Mouse (Mus musculus): ENCODE data around the gene Cd6. TPM values are rescaled to one million over a fixed set of nuclear protein-coding genes. Genes with fewer than 3 reads are reported as not detected.

Gene Cd6
- polyA plus RNA-seq, 1 experiment from 2014 or later: not detected

DNA sequence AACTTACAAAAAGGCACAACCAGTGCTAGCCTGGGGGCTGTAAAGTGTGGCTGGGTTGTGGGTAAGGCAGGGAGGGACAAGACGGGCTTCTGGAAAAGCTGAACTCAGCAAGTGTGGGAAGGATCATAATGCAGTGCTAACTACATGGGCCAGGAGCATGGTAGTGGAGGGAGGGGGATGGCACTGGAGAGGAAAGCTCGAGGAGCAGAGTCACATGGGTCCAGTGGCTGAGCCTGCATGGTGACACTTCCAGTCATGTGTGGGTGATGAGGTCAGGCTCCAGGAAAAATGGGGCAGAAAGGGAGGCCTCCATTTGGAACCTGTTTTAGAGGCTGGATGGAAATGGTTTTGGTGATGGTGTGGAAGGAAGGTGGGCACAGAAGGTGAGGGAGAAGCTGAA lies 26.7 kb upstream of the Cd6 start:
- H3K9ac ChIP-seq (replicated peaks): no peak overlapping the region
- no peak for ATAC-seq (ENCODE audit: insufficient number of reproducible peaks, insufficient read depth, low FRiP score, low TSS enrichment, low read depth)
- no peak overlapping the region for H3K27ac ChIP-seq
- WGBS: 59% methylated on average over 2 of the region's 2 CpGs
- H3K4me1 ChIP-seq (replicated peaks): no peaks in the 10 kb centered on the region
- H3K36me3 ChIP-seq: peaks cover 59% of the 10 kb centered on the region
- no peaks in the 10 kb centered on the region for H3K27me3 ChIP-seq
- H3K4me3 ChIP-seq (replicated peaks): no peak overlapping the region
- no peak overlapping the region for H3K4me2 ChIP-seq
- no peaks in the 10 kb centered on the region for H3K9me3 ChIP-seq

- Histone ChIP-seq H3K27me3 (no peaks in the 10 kb centered on the region), H3K9me3 (no peaks in the 10 kb centered on the region), H3K4me1 (replicated peaks) (no peaks in the 10 kb centered on the region), H3K36me3 (peaks cover 48% of the 10 kb centered on the region), H3K4me2 (no peak overlapping the region), H3K9ac (replicated peaks) (no peak overlapping the region), H3K27ac (no peak overlapping the region), H3K4me3 (replicated peaks) (no peak overlapping the region)
- ATAC-seq (ENCODE audit: insufficient number of reproducible peaks, insufficient read depth, low FRiP score, low TSS enrichment, low read depth): no peak
- 86% methylated on average over 3 of the region's 3 CpGs for WGBS
Observed at GRCm38 (mm10) chr19:10855422-10855821, 25.6 kb upstream of the Cd6 start.

GRCm38 (mm10) chr19:10847311-10848087 lies 17.6 kb upstream of the Cd6 start:
- Histone ChIP-seq H3K36me3 (no peaks in the 10 kb centered on the region), H3K9ac (replicated peaks) (no peak overlapping the region), H3K4me3 (replicated peaks) (no peak overlapping the region), H3K4me1 (replicated peaks) (no peaks in the 10 kb centered on the region), H3K27ac (no peak overlapping the region), H3K9me3 (no peaks in the 10 kb centered on the region), H3K27me3 (peaks cover 9% of the 10 kb centered on the region), H3K4me2 (no peak overlapping the region)
- no peak for ATAC-seq (ENCODE audit: insufficient number of reproducible peaks, insufficient read depth, low FRiP score, low TSS enrichment, low read depth)
- 73% methylated on average over 3 of the region's 3 CpGs for WGBS

- no peaks in the 10 kb centered on the region for H3K9me3 ChIP-seq
- ATAC-seq (ENCODE audit: insufficient number of reproducible peaks, insufficient read depth, low FRiP score, low TSS enrichment, low read depth): no peak
- peaks cover 10% of the 10 kb centered on the region for H3K27me3 ChIP-seq
- no peaks in the 10 kb centered on the region for H3K36me3 ChIP-seq
- WGBS: 74% methylated on average over 7 of the region's 7 CpGs
- no peak overlapping the region for H3K9ac ChIP-seq (replicated peaks)
- no peak overlapping the region for H3K27ac ChIP-seq
- no peaks in the 10 kb centered on the region for H3K4me1 ChIP-seq (replicated peaks)
- no peak overlapping the region for H3K4me2 ChIP-seq
- no peak overlapping the region for H3K4me3 ChIP-seq (replicated peaks)
Observed at GRCm38 (mm10) chr19:10846150-10846549, 16.3 kb upstream of the Cd6 start.

DNA sequence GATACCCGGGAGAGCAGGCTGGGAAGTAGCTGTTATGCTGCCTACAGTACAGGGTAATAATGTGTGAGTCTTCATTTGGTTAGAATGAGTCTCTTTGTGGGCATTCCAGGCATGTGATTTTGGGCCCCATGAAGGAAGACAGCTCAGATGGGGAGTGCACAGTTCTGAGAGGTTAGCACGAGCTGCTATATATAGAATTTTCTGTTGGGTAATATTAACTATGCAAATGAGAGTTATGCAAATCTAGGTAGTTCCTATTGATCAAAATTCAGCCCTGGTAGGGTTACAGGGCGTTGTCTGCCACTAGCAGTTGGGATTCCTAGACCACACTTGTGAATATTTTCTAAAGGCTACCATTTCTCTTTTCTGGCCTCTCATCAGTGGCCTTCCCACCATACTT lies 15.6 kb upstream of the Cd6 start:
- no peak for ATAC-seq (ENCODE audit: insufficient number of reproducible peaks, insufficient read depth, low FRiP score, low TSS enrichment, low read depth)
- peaks cover 10% of the 10 kb centered on the region for H3K27me3 ChIP-seq
- no peaks in the 10 kb centered on the region for H3K4me1 ChIP-seq (replicated peaks)
- H3K9ac ChIP-seq (replicated peaks): no peak overlapping the region
- H3K4me3 ChIP-seq (replicated peaks): no peak overlapping the region
- H3K9me3 ChIP-seq: no peaks in the 10 kb centered on the region
- 82% methylated on average over 3 of the region's 3 CpGs for WGBS
- no peaks in the 10 kb centered on the region for H3K36me3 ChIP-seq
- no peak overlapping the region for H3K4me2 ChIP-seq
- no peak overlapping the region for H3K27ac ChIP-seq

GRCm38 (mm10) chr19:10844206-10844605 lies 14.3 kb upstream of the Cd6 start:
- no peaks in the 10 kb centered on the region for H3K9me3 ChIP-seq
- no peak overlapping the region for H3K27ac ChIP-seq
- no peak overlapping the region for H3K4me2 ChIP-seq
- ATAC-seq (ENCODE audit: insufficient number of reproducible peaks, insufficient read depth, low FRiP score, low TSS enrichment, low read depth): no peak
- no peak overlapping the region for H3K4me3 ChIP-seq (replicated peaks)
- H3K27me3 ChIP-seq: peaks cover 10% of the 10 kb centered on the region
- H3K36me3 ChIP-seq: no peaks in the 10 kb centered on the region
- WGBS: 86% methylated on average over 5 of the region's 5 CpGs
- no peaks in the 10 kb centered on the region for H3K4me1 ChIP-seq (replicated peaks)
- H3K9ac ChIP-seq (replicated peaks): no peak overlapping the region

DNA sequence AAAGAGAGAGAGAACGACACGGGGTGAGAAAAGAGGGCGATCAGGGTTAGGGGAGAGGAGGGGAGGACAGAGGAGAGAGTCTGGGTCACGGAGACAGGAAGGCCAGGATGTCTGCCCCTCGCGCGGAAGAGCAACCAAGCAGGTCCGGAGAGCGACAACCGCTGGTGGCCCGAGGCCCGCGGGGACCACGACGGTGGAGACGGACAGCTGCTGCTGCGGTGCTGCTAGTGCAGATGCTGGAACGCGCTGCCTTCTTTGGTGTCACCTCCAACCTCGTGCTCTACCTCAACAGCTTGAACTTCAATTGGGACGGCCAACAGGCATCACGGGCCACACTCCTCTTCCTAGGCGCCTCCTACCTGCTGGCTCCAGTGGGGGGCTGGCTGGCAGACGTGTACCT lies 13.1 kb upstream of the Cd6 start:
- no peak for ATAC-seq (ENCODE audit: insufficient number of reproducible peaks, insufficient read depth, low FRiP score, low TSS enrichment, low read depth)
- H3K9me3 ChIP-seq: no peaks in the 10 kb centered on the region
- no peak overlapping the region for H3K9ac ChIP-seq (replicated peaks)
- no peak overlapping the region for H3K4me2 ChIP-seq
- H3K4me1 ChIP-seq (replicated peaks): no peaks in the 10 kb centered on the region
- H3K27me3 ChIP-seq: peaks cover 10% of the 10 kb centered on the region
- H3K4me3 ChIP-seq (replicated peaks): no peak overlapping the region
- no peak overlapping the region for H3K27ac ChIP-seq
- WGBS: 51% methylated on average over 24 of the region's 24 CpGs
- H3K36me3 ChIP-seq: no peaks in the 10 kb centered on the region

GRCm38 (mm10) chr19:10841721-10842626 lies 12.1 kb upstream of the Cd6 start:
- no peaks in the 10 kb centered on the region for H3K9me3 ChIP-seq
- no peak overlapping the region for H3K4me3 ChIP-seq (replicated peaks)
- H3K4me1 ChIP-seq (replicated peaks): no peaks in the 10 kb centered on the region
- H3K36me3 ChIP-seq: no peaks in the 10 kb centered on the region
- no peak overlapping the region for H3K4me2 ChIP-seq
- 57% methylated on average over 16 of the region's 16 CpGs for WGBS
- no peak overlapping the region for H3K27ac ChIP-seq
- H3K9ac ChIP-seq (replicated peaks): no peak overlapping the region
- H3K27me3 ChIP-seq: peaks cover 10% of the 10 kb centered on the region
- ATAC-seq (ENCODE audit: insufficient number of reproducible peaks, insufficient read depth, low FRiP score, low TSS enrichment, low read depth): no peak

GRCm38 (mm10) chr19:10839010-10839892 lies 9.4 kb upstream of the Cd6 start, which contains the start of gene Slc15a3:
Gene Slc15a3 (plus strand): TSS chr19:10839727.
- H3K4me3 ChIP-seq (replicated peaks): no peak within 1 kb of the TSS
- peaks cover 10% of the 10 kb centered on the region for H3K27me3 ChIP-seq
- no peak within 1 kb of the TSS for H3K9ac ChIP-seq (replicated peaks)
- no peaks in the 10 kb centered on the region for H3K4me1 ChIP-seq (replicated peaks)
- no peak for ATAC-seq (ENCODE audit: insufficient number of reproducible peaks, insufficient read depth, low FRiP score, low TSS enrichment, low read depth)
- 74% methylated on average over 15 of the region's 15 CpGs for WGBS
- H3K27ac ChIP-seq: no peak within 1 kb of the TSS
- H3K4me2 ChIP-seq: no peak within 1 kb of the TSS
- H3K9me3 ChIP-seq: no peaks in the 10 kb centered on the region
- H3K36me3 ChIP-seq: no peaks in the 10 kb centered on the region

DNA sequence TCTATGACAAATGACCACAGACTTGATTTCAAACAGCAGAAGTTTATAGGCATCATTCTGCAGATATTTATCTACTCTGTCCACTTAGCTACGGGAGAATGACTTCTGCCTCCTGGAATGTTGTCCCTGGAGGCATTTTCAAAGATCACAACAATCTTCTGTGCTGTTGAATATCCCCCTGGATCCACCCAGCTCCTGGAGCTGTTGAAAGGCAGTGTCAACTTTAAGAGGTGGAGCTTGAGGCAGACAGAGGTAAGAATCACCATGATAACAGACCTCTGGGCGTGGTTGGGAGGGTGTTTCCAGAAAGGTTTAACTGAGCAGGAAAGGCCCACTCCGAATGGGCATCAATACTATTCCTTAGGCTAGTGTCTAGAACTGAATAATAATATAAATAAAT lies 5.8 kb upstream of the Cd6 start:
- Histone ChIP-seq H3K27ac (no peak overlapping the region), H3K9ac (replicated peaks) (no peak overlapping the region), H3K36me3 (no peaks in the 10 kb centered on the region), H3K27me3 (no peaks in the 10 kb centered on the region), H3K4me2 (no peak overlapping the region), H3K9me3 (no peaks in the 10 kb centered on the region), H3K4me3 (replicated peaks) (no peak overlapping the region), H3K4me1 (replicated peaks) (no peaks in the 10 kb centered on the region)
- ATAC-seq (ENCODE audit: insufficient number of reproducible peaks, insufficient read depth, low FRiP score, low TSS enrichment, low read depth): no peak
- 59% methylated on average over 3 of the region's 3 CpGs for whole genome bisulfite sequencing

DNA sequence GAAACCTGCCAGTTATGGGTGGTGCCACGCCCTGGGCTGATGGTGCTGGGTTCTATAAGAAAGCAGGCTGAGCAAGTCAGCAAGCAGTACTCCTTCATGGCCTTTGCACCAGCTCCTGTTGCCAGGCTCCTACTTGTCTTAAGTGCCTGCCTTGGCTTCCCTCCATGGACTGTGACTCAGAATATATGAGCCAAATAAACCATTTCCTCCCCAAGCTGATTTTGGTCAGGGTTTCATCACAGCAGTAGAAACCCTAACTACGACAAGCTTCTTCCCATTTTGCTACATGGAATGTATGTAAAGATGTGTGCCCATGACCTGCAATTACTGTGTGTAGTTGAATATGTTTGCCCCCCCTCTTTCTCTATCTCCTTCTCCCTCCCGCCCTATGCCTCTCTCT lies 3.8 kb upstream of the Cd6 start:
- no peak for ATAC-seq (ENCODE audit: insufficient number of reproducible peaks, insufficient read depth, low FRiP score, low TSS enrichment, low read depth)
- H3K4me3 ChIP-seq (replicated peaks): no peak overlapping the region
- no peak overlapping the region for H3K4me2 ChIP-seq
- WGBS: 67% methylated on average over 3 of the region's 3 CpGs
- H3K4me1 ChIP-seq (replicated peaks): no peaks in the 10 kb centered on the region
- H3K27ac ChIP-seq: no peak overlapping the region
- H3K36me3 ChIP-seq: no peaks in the 10 kb centered on the region
- no peak overlapping the region for H3K9ac ChIP-seq (replicated peaks)
- H3K9me3 ChIP-seq: no peaks in the 10 kb centered on the region
- H3K27me3 ChIP-seq: no peaks in the 10 kb centered on the region

Data from limb, embryonic 12.5 days (tissue).